Mouse (Mus musculus) skeletal muscle tissue, adult 2 months (tissue): Measurements from ENCODE around the gene Ifna16.

Experiments used
- DNase-seq: peaks from one replicate; pipeline ENCODE4 v3.0.0-alpha.2; 2012; ENCODE audit warnings: low read depth, low spot score

Ifna16 gene

GRCm38 (mm10) chr4:88676824-88677223 is at the start of gene Ifna16:
Gene Ifna16 (minus strand): TSS chr4:88676924.
- no peak for DNase-seq

- no peak for DNase-seq
Observed at GRCm38 (mm10) chr4:88723497-88724090, 46.9 kb upstream of the Ifna16 start.

DNA sequence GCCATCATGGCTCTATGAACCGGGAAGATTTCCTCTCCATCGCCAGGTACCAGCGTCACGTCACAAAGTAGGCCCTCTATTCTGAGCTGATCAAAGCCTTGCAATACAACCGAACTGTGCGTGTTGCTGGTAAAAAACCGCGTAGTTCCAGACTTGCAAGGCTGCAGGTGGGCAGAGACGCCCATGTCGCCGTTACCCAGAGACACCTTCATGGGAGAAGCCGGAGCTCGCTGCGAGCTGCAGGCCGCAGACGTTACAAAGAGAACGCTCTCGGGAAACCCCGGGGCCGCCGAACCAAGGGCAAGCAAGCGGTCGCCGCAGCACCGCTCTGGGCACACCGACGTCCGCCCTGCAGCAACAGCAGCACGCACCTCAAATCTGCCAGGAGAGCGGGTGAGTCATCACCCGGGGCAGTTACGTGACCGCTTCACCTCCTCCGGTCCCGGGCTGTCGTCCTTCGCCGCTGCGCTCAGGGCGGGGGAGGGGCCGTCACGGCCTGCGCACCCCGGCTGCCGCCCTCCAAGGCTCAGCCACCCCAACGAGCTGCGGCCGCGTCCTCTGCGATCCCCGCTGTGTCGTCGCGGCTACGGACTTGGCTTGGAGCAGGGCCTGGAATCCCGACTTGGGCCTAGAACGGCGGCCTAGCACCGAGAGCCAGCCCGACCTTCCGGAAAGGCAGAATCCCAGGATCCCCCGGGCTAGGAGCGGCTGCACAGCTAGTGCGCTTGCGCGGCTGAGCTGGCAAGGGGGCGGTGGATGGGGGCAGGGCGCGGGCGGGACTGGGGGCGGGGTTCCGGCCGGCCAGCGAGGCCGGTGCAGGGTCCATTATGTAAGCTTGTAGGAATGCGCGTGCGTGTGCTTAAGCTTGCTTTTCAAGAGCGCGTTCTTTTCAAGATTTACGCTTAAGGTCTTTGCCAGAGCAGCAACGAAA is 45.3 kb upstream of the Ifna16 start, which contains the start of the genes Gm26566 and Klhl9:
Gene Gm26566 (plus strand): TSS at position 15 of the 931 bp plus-strand sequence.
Gene Klhl9 (minus strand): TSS at position 675 of the 931 bp plus-strand sequence.
- peak; percentile 96 for DNase-seq

DNA sequence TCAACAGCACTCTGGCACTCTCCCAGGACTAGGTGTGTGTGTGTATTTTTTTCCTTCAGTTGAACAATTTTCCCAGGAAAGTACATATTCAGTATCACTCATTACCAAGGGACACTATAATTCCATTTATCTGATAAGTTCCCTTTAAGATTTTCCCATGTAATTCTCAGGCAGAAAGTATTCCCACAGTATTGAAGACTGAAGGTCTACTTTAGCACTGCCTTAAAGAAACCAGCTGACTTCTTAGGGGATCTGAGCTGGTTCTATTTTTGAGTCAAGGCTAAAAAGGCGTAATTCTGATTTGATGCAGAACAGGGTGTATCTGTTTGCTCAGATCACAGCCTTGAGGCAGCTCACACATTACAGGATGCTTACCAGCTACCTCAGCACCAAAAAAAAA is 42.0 kb upstream of the Ifna16 start:
- DNase-seq = no peak

DNA sequence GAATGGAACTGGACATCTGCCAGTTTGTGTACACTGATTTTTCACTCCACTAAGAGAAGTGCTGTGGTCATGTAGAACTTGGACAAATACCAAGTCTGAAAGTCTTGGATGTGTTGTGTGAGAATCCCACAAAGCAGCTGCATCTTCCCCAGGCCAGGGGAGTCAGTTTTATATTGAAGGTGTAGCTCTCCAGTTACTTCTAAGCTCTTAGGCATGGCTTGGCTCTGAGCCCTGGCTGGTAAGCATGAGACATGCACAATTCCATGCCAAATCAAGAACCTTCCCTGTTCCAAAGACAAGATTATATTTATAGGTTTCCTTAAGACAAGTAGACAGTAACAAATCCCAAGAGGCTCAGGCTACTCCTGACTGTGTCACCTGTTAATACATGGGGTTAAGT is 38.3 kb upstream of the Ifna16 start:
- DNase-seq = peak; percentile 89

- no peak for DNase-seq
Observed at GRCm38 (mm10) chr4:88714281-88714680, 37.6 kb upstream of the Ifna16 start.

GRCm38 (mm10) chr4:88707128-88707826 is 30.6 kb upstream of the Ifna16 start:
- no peak for DNase-seq

DNA sequence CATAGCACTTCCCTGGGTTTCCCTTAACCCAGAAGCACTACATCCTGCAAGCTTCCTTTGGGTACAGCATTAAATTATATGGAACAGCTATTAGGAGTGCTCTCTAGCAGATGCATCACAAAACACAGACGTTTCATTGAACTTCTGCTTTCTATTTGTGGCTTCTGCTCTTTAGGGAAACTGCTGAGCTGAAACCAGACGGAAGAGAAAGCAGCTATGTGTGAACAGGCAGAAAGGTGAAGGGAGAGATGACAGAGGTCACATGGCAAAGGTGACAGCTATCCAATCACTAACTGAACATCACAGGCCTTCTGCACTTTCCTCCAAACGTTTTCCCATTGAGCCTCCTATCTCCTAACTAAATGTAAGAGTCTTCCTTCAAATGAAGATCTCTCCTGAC is 29.2 kb upstream of the Ifna16 start:
- DNase-seq = no peak

- DNase-seq = no peak
Observed at GRCm38 (mm10) chr4:88699301-88699700, 22.6 kb upstream of the Ifna16 start.

DNA sequence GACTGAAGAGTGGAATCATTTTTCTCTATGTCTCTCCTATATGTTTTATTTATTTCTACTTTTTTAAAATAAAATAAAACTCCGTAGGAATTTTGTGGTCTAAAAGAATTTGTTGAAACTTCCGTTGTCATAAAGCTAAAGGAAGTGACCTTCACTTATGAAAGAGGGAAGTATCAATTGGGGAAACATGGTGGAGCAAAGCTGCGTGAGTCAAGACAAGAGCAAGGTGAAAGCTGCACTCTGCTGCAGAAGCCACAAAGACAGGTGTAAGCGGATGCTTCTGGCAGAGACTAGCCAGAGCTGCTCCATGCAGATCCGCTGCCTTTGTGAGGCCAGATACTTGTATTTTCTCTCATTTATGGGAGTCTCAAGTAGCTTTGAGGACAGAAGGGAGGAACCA is 22.1 kb upstream of the Ifna16 start:
- no peak for DNase-seq

DNA sequence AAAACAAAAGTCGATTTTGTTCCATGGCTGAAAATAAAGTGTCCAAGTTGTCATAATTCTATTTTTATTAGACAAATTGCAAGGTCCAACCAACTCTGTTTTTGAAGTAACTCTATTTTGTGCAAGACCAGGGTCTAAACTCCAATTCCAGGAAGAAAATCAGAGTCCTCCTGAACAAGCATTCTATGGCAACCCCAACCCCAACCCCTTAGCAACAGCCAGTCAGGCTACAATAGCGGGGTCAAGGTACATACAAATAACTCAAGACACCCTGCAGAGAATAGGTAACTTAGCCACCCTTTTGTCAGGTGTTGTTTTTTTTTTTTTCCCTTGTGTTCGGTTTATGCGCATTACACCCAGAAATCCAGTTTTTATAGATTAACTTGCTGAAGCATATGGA is 21.0 kb upstream of the Ifna16 start:
- no peak for DNase-seq

- no peak for DNase-seq
Observed at GRCm38 (mm10) chr4:88697108-88697507, 20.4 kb upstream of the Ifna16 start.

DNA sequence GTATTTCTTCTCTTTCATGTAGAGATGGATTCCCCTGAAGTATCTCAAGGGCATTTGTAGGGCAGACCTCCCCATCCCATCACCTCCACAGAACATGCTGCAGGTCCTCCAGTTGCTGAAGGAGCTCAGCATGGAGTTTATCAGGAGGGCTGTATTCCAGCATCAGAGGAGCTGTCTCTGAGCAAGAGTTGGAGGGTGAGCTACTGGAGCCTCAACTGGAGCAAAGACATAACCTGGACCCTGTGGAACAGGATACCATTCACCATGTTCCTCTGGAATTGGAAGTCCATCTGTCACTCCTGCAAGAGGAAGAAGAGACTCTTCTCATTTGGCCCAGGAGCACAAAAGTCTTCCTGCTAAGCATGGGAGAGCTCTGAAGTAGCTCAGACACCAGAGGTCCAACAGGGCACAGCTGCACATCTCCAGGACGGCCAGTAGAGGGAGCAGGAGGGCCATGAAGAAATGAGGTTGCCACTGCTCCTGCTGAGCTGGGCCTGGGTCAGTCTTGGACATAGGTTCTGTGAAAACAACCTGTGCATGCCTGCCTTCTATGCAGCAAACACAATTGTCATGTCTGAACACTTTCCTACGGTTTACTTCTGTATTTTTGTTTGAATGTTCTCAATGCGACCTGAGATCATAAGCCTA is 19.6 kb upstream of the Ifna16 start:
- DNase-seq = peak; percentile 70

GRCm38 (mm10) chr4:88693392-88693791 is 16.7 kb upstream of the Ifna16 start:
- DNase-seq = no peak

DNA sequence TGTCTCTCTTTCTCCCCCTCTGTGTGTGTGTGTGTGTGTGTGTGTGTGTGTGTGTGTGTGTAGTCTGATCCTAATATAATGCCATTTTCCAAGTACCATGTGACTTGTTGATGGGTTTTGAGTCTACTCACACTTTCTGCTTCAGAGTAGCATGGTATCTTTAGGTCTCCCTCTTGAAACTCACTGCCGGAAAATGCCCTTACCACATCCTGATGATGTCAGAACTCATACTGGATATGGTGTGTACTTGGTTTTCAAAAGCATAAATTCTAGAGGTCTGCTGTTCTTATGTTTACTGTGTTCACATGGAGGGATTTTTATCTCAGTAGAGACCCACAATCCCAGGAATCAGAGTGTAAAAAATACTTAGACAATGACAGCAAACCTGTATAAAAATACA is 15.8 kb upstream of the Ifna16 start:
- DNase-seq = no peak

DNA sequence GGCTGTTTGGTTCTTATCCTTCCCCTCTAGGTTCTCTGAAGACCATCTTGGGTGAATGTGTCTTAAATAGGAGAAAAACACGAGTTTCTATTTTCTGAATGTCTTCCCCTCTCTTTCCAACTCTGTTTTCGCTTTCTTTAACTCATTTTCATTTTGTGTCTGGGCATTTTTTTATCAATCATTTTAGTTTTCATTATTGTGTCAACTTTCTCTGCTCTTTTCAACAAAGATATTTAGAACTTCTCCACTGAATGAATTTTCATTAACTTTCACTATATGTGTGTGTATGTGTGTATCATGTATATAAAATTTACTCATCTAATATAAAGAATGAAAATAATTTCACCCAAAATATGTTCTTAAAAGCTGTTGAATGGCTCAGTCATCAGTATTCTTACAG is 14.5 kb upstream of the Ifna16 start, which contains the start of gene Ifnab:
Gene Ifnab (minus strand): TSS at position 101 of the 400 bp plus-strand sequence.
- DNase-seq = no peak

- DNase-seq = no peak
Observed at GRCm38 (mm10) chr4:88683812-88684211, 7.1 kb upstream of the Ifna16 start, which contains the start of gene Ifna2. Gene Ifna2 (minus strand): TSS chr4:88683912.

DNA sequence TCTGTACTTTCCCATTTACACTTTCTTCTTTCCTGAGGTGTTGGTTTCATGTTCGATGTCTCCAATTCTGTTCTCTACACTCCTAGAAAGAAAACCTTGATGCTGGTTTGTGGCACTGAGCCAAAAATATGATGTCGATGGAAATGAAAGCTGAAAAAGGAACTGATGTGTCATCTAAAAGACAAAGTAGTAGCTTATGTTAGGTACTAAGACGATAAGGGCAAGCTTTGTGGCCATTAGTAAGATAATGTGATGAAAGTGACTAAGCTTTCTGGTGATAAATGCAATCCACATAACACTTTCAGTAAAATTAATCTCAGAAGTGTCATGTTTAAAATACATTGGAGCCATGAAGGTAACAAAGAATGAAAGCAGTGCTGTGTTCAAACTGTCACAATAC is 4.6 kb upstream of the Ifna16 start:
- no peak for DNase-seq

- DNase-seq = no peak
Observed at GRCm38 (mm10) chr4:88680362-88680761, 3.6 kb upstream of the Ifna16 start.

DNA sequence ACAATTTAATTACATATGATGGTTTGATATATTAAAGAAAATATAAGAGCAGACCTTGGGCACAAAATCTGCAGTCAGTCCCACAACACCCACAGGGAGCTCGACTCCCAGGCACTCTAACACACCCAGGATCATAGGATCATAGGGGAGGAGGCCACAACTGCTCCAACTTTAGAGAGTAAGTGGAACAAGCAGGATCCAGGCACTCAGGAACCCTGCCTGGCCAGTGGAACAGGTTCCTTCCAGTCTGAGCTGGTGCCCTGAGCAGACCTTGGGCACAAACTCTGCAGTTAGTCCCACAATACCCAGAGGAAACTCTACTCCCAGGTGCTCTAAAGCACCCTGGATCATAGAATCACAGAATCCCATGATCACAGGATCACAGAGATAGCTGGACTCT is 21.3 kb downstream of the Ifna16 start:
- no peak for DNase-seq

GRCm38 (mm10) chr4:88653644-88654043 is 23.1 kb downstream of the Ifna16 start:
- no peak for DNase-seq

GRCm38 (mm10) chr4:88644359-88644758 is 32.4 kb downstream of the Ifna16 start, which contains the start of gene Ifna13:
Gene Ifna13 (minus strand): TSS chr4:88644459.
- DNase-seq = no peak
